Mouse (Mus musculus): Measurements from ENCODE around the gene Il12a. TPM values are rescaled to one million over a fixed set of nuclear protein-coding genes. Genes with fewer than 3 reads are reported as not detected.

Gene Il12a
- polyA plus RNA-seq, 1 experiment from 2014 or later, result not detected

Other genes with a start within 250 kb of the Il12a start
- 1.4 and 1.5 TPM in 2 replicates for gene 1110032F04Rik, start 178.9 kb downstream of the Il12a start, polyA plus RNA-seq (2014; fragmentation: Nextera tagmentation; extraction: Ambion mirVana)